Mouse (Mus musculus) 416B (cell line): ENCODE data around the gene Gm3667.
"Not testable (repeated sequence)": the region's sequence is repeated elsewhere in the genome, so short reads cannot be mapped to it uniquely, and the experiment has no call there.

Experiments
- DNase-seq: peaks from one replicate; pipeline ENCODE4 v3.0.0; 2011; ENCODE audit warnings: low read depth

Gene Gm3667

GRCm38 (mm10) chr14:6889521-6890012 lies at the start of gene Gm3667:
Gene Gm3667 (minus strand): TSS chr14:6889962.
- not testable (repeated sequence) for DNase-seq

- DNase-seq: not testable (repeated sequence)
Observed at GRCm38 (mm10) chr14:6899881-6900280, 10.1 kb upstream of the Gm3667 start.

GRCm38 (mm10) chr14:6888811-6889210 lies 951 bp downstream of the Gm3667 start:
- DNase-seq: not testable (repeated sequence)

- not testable (repeated sequence) for DNase-seq
Observed at GRCm38 (mm10) chr14:6840211-6840610, 49.6 kb downstream of the Gm3667 start, which contains the start of gene Gm3642. Gene Gm3642 (minus strand): TSS chr14:6840311.

- not testable (repeated sequence) for DNase-seq
Observed at GRCm38 (mm10) chr14:6823297-6823696, 66.5 kb downstream of the Gm3667 start.
